Mouse (Mus musculus): ENCODE measurements around the gene Rgs13. TPM values are rescaled to one million over a fixed set of nuclear protein-coding genes. Genes with fewer than 3 reads are reported as not detected.

Rgs13 gene
- polyA plus RNA-seq, 1 experiment from 2014 or later = not detected

- Histone ChIP-seq H3K4me1 (no peaks in the 10 kb centered on the region), H3K36me3 (no peaks in the 10 kb centered on the region), H3K9me3 (no peaks in the 10 kb centered on the region), H3K4me3 (no peak overlapping the region), H3K27ac (no peak overlapping the region), H3K27me3 (ENCODE audit: insufficient read depth, poor library complexity, severe bottlenecking) (no peaks in the 10 kb centered on the region)
- no peak for DNase-seq (ENCODE audit: low spot score)
- 80% methylated on average over 1 of the region's 1 CpGs for WGBS
Measured at GRCm38 (mm10) chr1:144139847-144140246, 37.3 kb downstream of the Rgs13 start.

- no peaks in the 10 kb centered on the region for H3K4me1 ChIP-seq
- H3K9me3 ChIP-seq = no peaks in the 10 kb centered on the region
- no peaks in the 10 kb centered on the region for H3K36me3 ChIP-seq
- 82% methylated on average over 7 of the region's 7 CpGs for WGBS
- no peak for DNase-seq (ENCODE audit: low spot score)
- H3K27ac ChIP-seq = no peak overlapping the region
- no peaks in the 10 kb centered on the region for H3K27me3 ChIP-seq (ENCODE audit: insufficient read depth, poor library complexity, severe bottlenecking)
- H3K4me3 ChIP-seq = no peak overlapping the region
Measured at GRCm38 (mm10) chr1:144127965-144128364, 49.2 kb downstream of the Rgs13 start.

- WGBS = 80% methylated on average over 4 of the region's 4 CpGs
- no peak for DNase-seq (ENCODE audit: low spot score)
- no peaks in the 10 kb centered on the region for H3K4me1 ChIP-seq
Measured at GRCm38 (mm10) chr1:144120042-144120441, 57.1 kb downstream of the Rgs13 start.

GRCm38 (mm10) chr1:144119456-144119855, 57.7 kb downstream of the Rgs13 start:
- no peaks in the 10 kb centered on the region for H3K36me3 ChIP-seq
- H3K27ac ChIP-seq = no peak overlapping the region
- no peaks in the 10 kb centered on the region for H3K27me3 ChIP-seq (ENCODE audit: insufficient read depth, poor library complexity, severe bottlenecking)
- DNase-seq (ENCODE audit: low spot score) = no peak
- 55% methylated on average over 2 of the region's 2 CpGs for WGBS
- H3K4me1 ChIP-seq = no peaks in the 10 kb centered on the region
- H3K4me3 ChIP-seq = no peak overlapping the region
- H3K9me3 ChIP-seq = no peaks in the 10 kb centered on the region

More at GRCm38 (mm10) chr1:144120042-144120441, 57.1 kb downstream of the Rgs13 start:
- Histone ChIP-seq H3K36me3 (no peaks in the 10 kb centered on the region), H3K9me3 (no peaks in the 10 kb centered on the region), H3K27ac (no peak overlapping the region), H3K27me3 (ENCODE audit: insufficient read depth, poor library complexity, severe bottlenecking) (no peaks in the 10 kb centered on the region), H3K4me3 (no peak overlapping the region)

GRCm38 (mm10) chr1:144115848-144116727, 61.1 kb downstream of the Rgs13 start:
- H3K4me1 ChIP-seq = no peaks in the 10 kb centered on the region
- H3K4me3 ChIP-seq = no peak overlapping the region
- no peak for DNase-seq (ENCODE audit: low spot score)
- H3K36me3 ChIP-seq = no peaks in the 10 kb centered on the region
- no peak overlapping the region for H3K27ac ChIP-seq
- 82% methylated on average over 6 of the region's 6 CpGs for WGBS
- no peaks in the 10 kb centered on the region for H3K27me3 ChIP-seq (ENCODE audit: insufficient read depth, poor library complexity, severe bottlenecking)
- H3K9me3 ChIP-seq = no peaks in the 10 kb centered on the region

GRCm38 (mm10) chr1:144113438-144114074, 63.6 kb downstream of the Rgs13 start:
- Histone ChIP-seq H3K4me3 (no peak overlapping the region), H3K9me3 (no peaks in the 10 kb centered on the region), H3K36me3 (no peaks in the 10 kb centered on the region), H3K27me3 (ENCODE audit: insufficient read depth, poor library complexity, severe bottlenecking) (no peaks in the 10 kb centered on the region), H3K4me1 (no peaks in the 10 kb centered on the region), H3K27ac (no peak overlapping the region)
- no peak for DNase-seq (ENCODE audit: low spot score)
- WGBS = 74% methylated on average over 6 of the region's 6 CpGs

GRCm38 (mm10) chr1:144112946-144113345, 64.2 kb downstream of the Rgs13 start:
- Histone ChIP-seq H3K36me3 (no peaks in the 10 kb centered on the region), H3K4me1 (no peaks in the 10 kb centered on the region), H3K27ac (no peak overlapping the region), H3K27me3 (ENCODE audit: insufficient read depth, poor library complexity, severe bottlenecking) (no peaks in the 10 kb centered on the region), H3K4me3 (no peak overlapping the region), H3K9me3 (no peaks in the 10 kb centered on the region)
- 66% methylated on average over 2 of the region's 2 CpGs for WGBS
- no peak for DNase-seq (ENCODE audit: low spot score)

GRCm38 (mm10) chr1:144098587-144099258, 78.4 kb downstream of the Rgs13 start:
- no peaks in the 10 kb centered on the region for H3K36me3 ChIP-seq
- DNase-seq (ENCODE audit: low spot score) = no peak
- H3K27ac ChIP-seq = no peak overlapping the region
- H3K4me1 ChIP-seq = 0 out of 2 replicates have a peak, but pooled peaks cover 3% of the 10 kb centered on the region
- H3K9me3 ChIP-seq = no peaks in the 10 kb centered on the region
- no peak overlapping the region for H3K4me3 ChIP-seq
- H3K27me3 ChIP-seq (ENCODE audit: insufficient read depth, poor library complexity, severe bottlenecking) = no peaks in the 10 kb centered on the region
- 71% methylated on average over 1 of the region's 1 CpGs for WGBS

GRCm38 (mm10) chr1:144090410-144090809, 86.8 kb downstream of the Rgs13 start:
- no peaks in the 10 kb centered on the region for H3K9me3 ChIP-seq
- H3K4me3 ChIP-seq = no peak overlapping the region
- no peaks in the 10 kb centered on the region for H3K4me1 ChIP-seq
- no peak for DNase-seq (ENCODE audit: low spot score)
- WGBS = 83% methylated on average over 1 of the region's 1 CpGs
- H3K27ac ChIP-seq = no peak overlapping the region
- H3K36me3 ChIP-seq = no peaks in the 10 kb centered on the region
- no peaks in the 10 kb centered on the region for H3K27me3 ChIP-seq (ENCODE audit: insufficient read depth, poor library complexity, severe bottlenecking)

Other genes starting within 250 kb of the Rgs13 start
- gene Rgs2, start 173.2 kb downstream of the Rgs13 start, polyA plus RNA-seq (2016; fragmentation: Nextera tagmentation; extraction: Ambion mirVana) = 14.8 and 23.8 TPM in 2 replicates
- not detected in 2 replicates for gene Rgs1, start 71.9 kb upstream of the Rgs13 start, polyA plus RNA-seq (2016; fragmentation: Nextera tagmentation; extraction: Ambion mirVana)